Mouse (Mus musculus) fat pad, adult 2 months (tissue): ENCODE measurements around the gene 2610507B11Rik.

Experiments
- DNase-seq: peaks from one replicate; pipeline ENCODE4 v3.0.0-alpha.2; 2011; ENCODE audit warnings: low read depth, low spot score; ENCODE audit errors: extremely low read depth

2610507B11Rik gene

DNA sequence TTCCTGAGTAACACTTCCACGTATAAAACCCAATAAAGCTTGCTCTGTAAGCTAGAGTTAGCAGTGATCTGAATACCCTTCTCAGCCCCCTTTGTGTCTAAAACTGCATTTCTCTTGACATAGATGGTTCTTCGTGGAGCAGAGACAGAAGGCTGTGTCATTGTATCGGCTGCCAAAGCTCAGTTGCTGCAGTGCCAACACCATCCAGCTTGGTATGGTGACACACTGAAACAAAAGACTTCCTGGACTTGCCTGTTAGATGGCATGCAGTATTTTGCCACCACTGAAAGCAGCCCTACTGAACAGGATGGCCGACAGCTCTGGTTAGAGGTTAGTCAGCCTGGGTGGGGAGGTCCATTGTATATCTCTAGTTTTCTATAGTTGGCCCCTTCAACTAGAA is 18.0 kb downstream of the 2610507B11Rik start:
- DNase-seq, result no peak

DNA sequence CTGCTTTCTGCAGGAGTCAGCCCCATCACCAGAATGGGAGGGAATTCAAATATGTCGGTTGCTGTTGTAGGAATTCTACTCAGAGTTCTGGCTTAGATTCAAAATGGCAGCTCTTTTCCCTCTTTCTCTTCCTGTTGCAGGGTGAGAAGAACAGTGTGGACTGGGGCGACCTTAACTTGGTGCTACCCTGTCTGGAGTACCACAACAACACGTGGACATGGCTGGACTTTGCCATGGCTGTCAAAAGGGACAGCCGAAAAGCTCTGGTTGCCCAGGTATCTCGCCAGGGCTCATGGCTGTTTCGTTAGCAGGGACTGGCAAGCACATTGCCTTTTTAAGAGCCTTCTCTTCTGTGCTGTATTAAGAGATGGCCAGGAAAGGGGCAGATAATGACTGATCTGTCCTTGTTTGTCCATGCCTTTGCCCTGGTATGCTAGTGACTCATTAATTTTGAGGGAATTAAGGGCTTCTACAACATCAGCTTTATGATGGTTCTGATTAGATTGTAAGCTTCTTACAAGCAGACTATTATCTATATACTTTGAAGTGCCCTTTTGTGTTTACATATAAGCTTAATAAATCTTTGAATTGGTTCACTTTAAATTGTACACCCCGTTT is 27.7 kb downstream of the 2610507B11Rik start:
- no peak for DNase-seq

- DNase-seq, result no peak
These were observed 29.1 kb downstream of the 2610507B11Rik start, which contains the start of gene BC030499 for GRCm38 (mm10) chr11:78290654-78291053. BC030499 (plus strand) TSS chr11:78290841.

DNA sequence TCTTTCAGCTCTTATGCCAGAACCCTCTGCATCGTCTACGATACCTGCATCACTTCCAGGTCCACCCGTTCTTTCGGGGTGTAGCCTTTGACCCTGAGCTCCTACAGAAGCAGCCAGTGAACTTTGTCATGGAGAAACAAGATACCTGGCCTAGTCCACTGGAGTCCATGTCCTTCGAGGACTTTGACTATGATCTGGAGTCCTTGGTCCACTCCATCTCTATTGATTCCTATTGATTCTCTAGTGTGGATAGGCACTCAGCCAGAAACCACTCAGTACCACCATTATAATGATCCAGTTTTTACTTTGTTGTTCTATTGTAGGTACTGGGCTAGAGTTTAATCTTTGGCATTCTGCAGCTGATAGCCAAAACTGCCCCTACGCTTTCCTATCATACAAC is 33.0 kb downstream of the 2610507B11Rik start:
- DNase-seq, result no peak

DNA sequence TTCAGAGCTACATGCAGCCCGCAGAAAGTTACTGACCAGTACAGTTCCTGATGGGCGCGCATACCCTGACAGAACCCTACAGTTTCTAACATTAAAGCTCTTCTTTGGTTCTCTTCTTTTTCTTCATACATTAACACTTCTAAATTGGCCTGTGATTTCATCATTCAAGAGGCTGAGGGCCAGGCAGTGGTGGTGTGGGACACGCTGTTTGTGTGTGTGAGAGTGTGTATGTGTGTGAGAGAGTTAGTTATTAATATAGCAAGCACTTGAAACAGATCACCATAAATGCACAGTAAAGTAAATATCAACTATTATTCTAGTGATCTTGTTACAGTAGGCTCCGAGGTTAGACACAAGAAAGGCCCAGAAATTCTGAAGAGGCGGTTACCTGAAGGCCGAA is 39.4 kb downstream of the 2610507B11Rik start:
- DNase-seq, result no peak

DNA sequence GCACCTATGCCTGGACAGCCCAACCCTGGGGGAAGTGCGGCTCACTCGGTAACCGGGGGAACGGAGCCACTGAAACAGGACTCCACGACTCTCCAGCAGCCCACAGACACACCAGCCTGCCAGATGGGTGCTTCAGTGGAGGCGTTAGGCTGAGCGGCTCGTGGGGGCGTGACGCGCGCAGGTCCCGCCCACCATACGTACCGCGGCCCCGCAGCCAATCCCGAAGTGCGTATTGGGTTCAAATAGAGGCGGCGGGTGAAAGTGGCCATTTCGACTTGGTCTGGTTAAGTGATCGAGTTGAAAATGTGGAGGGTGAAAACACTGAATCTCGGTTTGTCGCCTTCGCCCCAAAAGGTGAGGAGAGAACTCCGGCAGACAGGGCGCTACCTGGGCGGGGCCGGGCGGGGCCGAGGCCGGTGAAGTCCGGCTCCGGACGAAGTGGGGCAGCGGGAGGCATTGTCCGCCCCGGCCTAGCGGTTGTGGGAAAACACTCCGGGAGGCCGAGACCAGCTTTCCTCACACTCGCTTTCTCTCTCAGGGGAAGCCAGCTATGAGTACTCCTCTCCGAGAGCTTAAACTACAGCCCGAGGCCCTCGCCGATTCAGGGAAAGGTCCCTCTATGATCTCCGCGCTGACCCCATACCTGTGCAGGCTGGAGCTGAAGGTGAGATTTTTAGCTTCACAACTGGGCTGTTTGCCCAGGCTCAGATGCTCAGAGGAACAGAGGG is 40.0 kb downstream of the 2610507B11Rik start, which contains the start of gene Spag5:
Spag5 (plus strand) TSS at position 173 of the 728 bp plus-strand sequence.
- peak; percentile 21 for DNase-seq

DNA sequence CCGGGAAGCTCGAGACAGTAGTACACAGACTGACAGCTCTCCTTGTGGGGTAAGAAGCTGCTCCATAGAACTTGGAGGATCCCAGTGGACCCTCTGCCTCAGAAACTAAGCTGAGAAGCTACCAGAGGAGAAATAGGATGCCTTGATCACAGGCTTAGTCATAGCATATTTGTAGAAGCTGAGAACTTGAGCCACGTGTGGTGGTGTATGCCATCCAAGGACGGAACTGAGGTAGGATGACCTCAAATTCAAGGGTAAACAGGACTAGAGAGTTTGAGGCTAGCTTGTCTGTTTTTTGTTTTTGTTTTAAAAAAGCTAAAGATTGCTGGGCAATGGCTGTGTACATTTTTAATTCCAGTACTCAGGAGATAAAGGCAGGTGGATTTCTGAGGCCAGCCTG is 43.7 kb downstream of the 2610507B11Rik start:
- DNase-seq, result no peak

- DNase-seq, result no peak
These were observed 49.4 kb downstream of the 2610507B11Rik start for GRCm38 (mm10) chr11:78310861-78311511.

DNA sequence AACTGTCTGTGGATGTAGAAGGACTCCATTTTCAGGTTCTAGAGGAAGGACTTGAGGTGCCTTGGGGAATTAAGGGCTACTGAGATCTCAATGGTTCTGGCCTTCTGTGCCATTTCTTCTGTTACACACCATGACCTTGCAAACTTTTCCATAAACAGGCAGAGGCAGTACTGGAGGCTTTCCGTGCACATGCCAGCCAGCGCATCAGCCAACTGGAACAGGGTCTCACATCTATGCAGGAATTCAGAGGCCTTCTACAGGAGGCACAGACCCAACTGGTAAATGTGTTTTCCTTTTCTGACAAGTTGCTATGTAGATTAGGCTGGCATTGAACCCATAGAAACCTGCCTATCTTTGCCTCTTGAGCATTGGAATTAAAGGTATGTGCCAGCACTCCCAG is 52.1 kb downstream of the 2610507B11Rik start:
- no peak for DNase-seq

GRCm38 (mm10) chr11:78318411-78318810 is 56.9 kb downstream of the 2610507B11Rik start:
- DNase-seq, result no peak

GRCm38 (mm10) chr11:78322076-78322831 is 60.7 kb downstream of the 2610507B11Rik start:
- DNase-seq, result no peak

- DNase-seq, result peak; percentile 70
These were observed 61.3 kb downstream of the 2610507B11Rik start, which contains the start of gene Aldoc for GRCm38 (mm10) chr11:78322860-78323259. Aldoc (plus strand) TSS chr11:78322968.

GRCm38 (mm10) chr11:78324000-78324785 is 62.6 kb downstream of the 2610507B11Rik start:
- no peak for DNase-seq

GRCm38 (mm10) chr11:78324965-78325364 is 63.4 kb downstream of the 2610507B11Rik start:
- DNase-seq, result no peak

- no peak for DNase-seq
These were observed 65.7 kb downstream of the 2610507B11Rik start for GRCm38 (mm10) chr11:78327215-78327614.

DNA sequence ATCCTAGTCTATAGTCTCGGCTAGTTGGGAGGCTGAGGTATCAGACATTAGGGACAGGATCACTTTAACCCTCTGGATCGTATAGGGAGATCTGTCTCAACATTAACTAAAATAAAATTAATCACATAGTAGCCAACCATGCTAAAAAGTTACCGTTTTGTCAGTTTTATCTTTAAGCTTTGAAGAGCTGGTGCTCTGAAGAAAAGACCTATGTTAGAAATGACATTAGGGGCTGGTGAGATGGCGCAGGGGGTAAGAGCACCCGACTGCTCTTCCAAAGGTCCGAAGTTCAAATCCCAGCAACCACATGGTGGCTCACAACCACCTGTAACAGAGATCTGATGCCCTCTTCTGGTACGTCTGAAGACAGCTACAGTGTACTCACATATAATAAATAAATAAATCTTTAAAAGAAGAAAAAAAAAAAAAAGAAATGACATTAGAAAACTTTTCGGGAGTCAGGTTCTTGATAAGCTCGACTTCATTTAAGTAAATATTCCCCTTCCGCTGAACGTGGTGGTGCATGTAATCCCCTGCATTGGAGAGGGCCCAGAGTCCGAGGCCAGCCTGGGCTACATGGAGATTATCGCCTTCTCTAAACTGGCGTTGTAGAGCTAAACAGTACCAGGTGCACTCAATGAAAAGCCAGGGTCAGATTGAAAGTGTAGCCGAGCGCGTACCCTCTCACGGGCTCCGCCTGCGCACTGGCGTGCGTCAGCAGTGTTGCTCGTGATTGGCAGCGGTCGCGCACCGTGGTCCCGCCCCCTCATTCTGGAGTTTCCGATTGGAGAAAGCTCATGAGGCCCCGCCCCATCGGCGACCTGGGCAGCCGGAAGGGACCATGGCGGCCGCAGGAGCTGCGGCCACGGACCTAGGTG is 66.3 kb downstream of the 2610507B11Rik start, which contains the start of gene Pigs:
Pigs (plus strand) TSS at position 782 of the 878 bp plus-strand sequence.
- DNase-seq, result no peak

DNA sequence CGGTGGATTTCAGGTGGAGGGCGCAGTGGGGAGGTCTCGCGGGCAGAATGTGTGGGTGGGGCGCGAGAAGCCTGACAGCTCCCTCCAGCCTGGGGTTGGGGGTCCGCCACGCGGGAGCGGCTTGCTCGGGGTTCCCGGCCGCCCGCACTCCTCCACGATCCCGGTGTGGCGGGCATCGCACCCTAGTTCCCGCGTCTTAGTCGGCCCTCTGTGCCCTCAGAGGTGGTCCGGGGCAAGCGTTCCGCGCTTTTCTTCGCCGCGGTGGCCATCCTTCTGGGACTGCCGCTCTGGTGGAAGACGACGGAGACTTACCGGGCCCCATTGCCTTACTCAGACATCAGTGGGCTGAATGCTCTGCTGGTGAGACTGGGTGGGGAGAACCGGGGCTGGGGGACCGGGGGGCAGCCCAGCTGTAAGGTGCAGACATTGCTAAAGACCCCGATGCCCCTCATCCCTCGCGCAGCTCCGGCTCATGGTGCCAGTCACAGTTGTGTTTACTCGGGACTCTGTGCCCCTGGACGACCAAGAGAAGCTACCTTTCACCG is 67.0 kb downstream of the 2610507B11Rik start:
- no peak for DNase-seq

DNA sequence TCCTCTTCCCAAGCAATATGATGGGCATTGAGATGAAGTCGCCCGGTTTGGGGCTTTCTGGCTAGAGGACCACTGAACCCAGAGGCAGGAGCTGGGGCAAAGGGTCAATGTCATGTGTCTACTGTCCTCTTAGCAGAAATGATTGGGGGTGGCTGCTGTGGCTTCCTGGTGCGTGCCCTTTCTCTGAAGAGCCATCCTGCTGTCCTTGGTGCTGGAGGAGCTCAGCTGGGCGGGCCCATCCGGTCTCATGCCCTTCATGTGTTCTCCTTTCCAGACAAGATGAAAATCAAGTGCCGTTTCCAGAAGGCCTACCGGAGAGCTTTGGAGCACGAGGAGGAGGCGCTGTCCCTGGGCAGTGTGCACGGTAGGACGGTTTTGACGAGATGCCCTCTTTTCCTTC is 71.1 kb downstream of the 2610507B11Rik start:
- DNase-seq, result no peak

DNA sequence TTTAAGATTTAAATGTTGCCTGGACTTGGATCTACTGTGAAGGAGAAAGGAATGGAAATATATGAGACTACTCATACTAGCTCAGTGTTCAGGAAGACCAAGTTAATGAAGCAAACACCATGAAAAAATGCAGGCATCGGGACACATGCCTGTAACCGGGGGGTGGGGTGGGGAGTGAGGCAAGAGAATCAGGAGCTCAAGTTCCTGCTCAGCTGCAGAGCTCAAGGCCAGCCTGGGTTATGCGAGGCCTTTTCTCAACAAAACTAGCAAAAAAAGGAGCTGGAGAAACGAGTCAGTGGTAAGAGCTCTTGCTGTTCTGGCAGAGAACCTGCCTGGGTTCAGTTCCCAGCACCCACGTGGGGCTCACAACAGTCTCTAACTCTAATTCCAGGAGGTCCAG is 72.4 kb downstream of the 2610507B11Rik start:
- no peak for DNase-seq
